Mouse (Mus musculus): ENCODE data around the gene Inhba.
A peak's percentile ranks its signal among the peaks of the same experiment; 100 is the strongest.

The Inhba gene

DNA sequence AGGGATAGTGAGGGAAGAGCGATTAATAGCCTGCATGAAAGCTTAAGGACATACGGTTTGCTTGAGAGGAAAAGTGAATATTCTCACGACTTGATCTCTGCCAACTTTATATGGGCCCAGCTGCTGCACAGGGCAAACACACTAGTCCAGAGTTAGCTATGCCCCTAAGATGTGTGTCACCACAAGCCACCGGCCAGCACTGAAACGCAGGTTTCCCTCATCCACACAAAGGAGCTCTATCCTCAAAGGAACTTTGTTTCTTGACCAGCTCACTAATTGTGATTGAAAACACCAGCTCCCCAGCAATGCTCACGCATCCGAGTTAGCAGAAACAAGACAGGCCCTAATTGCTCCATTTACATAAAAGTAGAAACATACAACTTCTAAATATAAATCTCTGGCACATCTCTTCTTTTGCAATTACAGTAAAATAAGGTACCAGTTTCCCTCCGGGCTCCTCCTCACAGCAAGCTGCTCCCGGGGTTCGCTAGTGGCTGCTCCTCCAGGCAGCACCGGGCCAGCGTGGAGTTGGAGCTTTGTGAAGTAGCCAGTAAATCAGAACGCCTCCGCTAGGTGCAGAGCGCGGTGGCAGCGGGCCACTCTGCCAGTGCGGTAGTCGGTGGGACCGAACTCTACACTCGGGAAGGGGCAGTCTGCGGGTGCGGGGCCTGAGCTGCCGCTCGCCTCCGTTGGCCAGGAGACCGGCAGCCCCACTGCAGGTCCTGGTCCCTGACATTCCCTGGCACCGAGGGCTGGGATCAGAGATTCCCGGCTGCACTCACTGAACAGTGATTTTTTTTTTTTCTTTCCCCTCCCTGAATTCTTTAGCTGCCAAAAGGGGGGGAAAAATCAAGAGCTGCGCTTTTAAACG lies at the start of gene Inhba:
TSS of gene Inhba (plus strand) at position 480 of the 871 bp plus-strand sequence.
- peak; percentile 54 to 60 for DNase-seq

GRCm38 (mm10) chr13:15976584-15976983 lies 35.1 kb upstream of the Inhba start:
- DNase-seq = no peak

GRCm38 (mm10) chr13:15979551-15979950 lies 32.1 kb upstream of the Inhba start:
- no peak for DNase-seq

GRCm38 (mm10) chr13:15982041-15982440 lies 29.6 kb upstream of the Inhba start:
- no peak for DNase-seq

- no peak for DNase-seq
Observed at GRCm38 (mm10) chr13:15985761-15986160, 25.9 kb upstream of the Inhba start.

DNA sequence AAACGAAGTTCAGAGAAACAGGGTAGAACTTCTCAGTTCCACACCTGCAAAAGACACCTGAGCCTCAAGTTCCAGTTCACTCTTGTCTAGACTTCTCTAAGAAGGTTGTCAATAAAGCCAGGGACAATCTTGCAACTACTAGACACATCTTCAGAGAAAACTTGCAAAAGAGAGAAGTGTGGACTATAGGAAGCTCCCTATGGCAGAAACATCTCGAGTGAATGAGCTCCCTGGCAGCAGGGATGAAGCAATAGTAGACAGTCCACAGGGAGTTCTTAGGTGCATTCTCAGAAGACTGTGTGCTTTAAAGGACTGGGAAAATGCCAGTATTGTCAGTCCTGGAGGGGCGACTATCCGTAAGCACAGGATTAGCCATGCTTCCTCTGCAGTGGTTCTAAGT lies 25.5 kb upstream of the Inhba start:
- no peak for DNase-seq

DNA sequence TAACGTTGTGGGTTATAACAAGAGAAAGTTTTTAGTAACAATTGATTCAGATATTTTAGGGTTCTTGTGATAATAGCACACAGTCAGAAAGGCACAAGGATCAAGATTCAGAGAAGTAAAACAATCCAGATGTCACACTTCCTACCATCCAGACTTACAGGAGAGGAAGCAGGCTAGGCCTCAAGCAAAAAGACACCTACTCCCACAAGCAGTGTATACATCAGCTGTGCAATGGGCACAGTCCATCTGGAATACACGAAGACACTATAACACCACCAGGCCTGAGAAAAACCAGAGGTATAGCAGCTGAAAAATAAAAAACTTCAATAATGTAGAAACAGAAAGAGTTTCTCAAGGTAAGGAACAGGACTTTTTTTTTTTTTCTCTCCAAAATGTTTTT lies 16.3 kb upstream of the Inhba start:
- DNase-seq = no peak

DNA sequence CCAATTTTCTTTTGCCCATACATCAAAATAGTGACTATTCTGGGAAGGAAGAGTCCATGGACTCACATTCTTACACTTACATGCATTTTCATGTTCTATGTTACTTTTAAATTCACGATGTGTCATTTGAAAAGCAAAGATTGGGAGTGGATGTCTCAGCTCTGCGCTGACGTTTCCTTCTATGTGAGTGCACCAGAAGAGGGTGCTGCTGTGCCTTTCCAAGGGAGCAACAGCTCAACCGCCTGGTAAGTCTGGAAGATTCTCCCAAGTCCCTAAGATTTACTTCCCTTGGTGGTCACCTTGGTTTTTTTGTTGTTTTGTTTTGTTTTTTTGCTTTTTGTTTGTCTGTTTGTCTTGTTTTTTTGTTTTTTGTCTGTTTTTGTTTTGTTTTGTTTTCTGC lies 6.1 kb upstream of the Inhba start:
- peak in 1 of 2 experiments; percentile 25 for DNase-seq

- no peak for DNase-seq
Observed at GRCm38 (mm10) chr13:16007748-16008147, 3.9 kb upstream of the Inhba start.

DNA sequence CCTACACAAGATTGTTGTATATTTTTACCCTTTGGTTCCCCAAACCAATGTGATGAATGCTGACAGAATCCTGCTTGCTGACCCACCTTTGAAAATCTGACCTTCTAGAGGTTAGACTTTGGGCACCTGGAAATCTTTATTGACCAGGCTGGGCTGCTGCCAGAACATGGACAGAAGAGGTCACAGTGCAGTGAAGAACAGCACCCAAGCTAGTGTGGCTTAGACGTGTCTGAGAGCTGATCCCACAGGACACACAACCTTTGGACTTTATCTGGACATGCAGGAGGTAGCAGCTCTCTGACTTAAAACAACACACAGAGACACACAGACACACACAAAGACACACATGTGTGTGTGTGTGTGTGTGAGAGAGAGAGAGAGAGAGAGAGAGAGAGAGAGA lies 3.3 kb upstream of the Inhba start:
- DNase-seq = no peak

- DNase-seq = no peak
Observed at GRCm38 (mm10) chr13:16009766-16010465, 1.7 kb upstream of the Inhba start.

DNA sequence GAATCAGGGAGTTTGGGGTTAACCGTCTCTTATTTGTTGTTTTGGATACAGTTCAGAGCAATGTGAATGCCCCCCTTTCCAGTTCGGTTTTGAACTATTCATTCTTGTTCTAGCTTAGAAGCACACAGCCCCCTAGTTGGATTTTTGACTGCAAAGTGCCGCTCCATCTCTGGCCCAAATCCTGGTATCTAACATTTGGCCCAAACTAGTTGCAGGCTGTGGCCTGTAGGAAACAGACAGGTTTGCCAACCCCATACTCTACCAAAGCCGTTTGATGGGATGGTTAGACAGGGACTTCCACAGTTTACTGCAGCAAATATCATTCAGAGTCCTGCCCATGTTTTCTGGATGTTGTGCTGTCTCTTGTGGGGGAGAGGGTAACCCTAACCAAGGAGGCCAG lies 1.1 kb upstream of the Inhba start:
- no peak for DNase-seq

DNA sequence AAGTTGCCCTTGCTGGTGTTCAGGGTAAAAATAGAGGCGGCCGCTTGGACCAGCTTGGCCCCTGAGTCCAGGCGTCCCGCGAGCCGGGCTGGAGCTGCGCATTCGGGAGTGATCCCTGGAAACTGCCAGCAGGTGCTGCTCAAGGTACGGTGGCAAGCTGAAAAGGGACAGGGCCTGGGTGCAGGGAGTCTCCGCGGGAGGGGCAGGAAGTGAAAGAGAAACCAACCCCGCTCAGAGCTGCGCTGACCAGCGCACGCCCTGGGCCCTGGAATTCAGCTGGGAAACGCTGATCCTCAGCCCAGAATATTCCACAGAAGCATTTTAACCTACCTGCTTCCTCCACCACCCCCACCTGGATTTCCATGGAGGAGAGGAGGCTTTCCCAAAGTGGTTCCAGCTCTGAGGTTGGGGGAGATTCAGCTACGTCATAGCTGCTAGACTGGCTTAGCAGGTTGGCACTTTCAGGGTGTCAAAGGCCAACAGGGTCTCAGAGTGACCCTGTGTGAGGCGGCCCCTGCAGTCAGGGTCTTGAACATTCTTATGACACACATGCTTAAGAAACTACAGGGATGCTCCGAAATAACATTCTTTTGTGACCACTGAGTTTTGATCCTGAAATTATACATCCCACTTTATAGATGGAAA lies 714 bp downstream of the Inhba start:
- peak; percentile 70 to 73 for DNase-seq

- DNase-seq = no peak
Observed at GRCm38 (mm10) chr13:16014166-16014565, 2.5 kb downstream of the Inhba start.

DNA sequence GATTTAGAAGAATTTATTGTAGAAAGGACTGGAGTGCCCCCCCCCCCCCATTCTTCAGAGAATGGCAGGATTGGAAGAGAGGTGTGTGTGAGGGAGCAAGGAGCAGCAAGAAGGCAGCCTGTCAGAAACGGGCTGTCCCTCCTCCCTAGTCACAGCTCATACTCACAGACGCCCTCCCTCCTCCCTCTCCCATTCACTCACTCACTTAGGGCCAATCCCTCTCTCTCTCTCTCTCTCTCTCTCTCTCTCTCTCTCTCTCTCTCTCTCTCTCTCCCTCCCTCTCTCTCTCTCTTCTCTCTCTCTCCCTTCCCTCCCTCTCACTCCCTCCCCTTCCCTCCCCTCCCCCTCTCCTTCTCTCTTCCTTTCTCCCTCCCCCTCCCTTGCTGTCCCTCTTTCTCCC lies 4.9 kb downstream of the Inhba start:
- no peak for DNase-seq

DNA sequence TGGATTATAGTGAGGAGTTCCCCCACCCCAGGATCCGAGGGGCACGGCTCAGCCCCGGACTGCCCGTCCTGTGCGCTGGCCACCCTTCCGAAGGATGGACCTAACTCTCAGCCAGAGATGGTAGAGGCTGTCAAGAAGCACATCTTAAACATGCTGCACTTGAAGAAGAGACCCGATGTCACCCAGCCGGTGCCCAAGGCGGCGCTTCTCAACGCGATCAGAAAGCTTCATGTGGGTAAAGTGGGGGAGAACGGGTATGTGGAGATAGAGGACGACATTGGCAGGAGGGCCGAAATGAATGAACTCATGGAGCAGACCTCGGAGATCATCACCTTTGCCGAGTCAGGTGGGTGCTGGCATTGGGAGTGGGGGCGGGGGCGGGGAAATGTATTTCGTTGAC lies 5.7 kb downstream of the Inhba start:
- DNase-seq = no peak

DNA sequence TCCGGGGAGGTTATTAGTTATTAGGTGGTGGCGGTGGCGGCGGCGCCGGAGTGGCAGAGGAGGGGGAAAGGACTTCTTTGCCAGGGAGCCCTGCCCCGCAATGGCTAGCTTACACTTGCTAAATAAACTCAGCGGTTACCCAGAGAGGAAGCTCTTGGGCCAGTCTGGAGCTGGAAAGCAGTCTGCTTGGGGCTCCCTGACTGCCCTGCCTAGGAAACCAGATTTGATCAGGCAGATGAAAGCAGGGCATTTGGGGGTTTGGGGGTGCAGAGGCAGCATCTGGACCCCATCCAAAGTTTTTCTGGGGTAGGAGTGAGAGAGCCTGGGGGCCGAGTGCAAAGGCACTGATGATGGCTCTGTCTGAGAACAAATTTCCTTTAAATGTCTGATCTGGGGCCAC lies 6.1 kb downstream of the Inhba start:
- DNase-seq = no peak

DNA sequence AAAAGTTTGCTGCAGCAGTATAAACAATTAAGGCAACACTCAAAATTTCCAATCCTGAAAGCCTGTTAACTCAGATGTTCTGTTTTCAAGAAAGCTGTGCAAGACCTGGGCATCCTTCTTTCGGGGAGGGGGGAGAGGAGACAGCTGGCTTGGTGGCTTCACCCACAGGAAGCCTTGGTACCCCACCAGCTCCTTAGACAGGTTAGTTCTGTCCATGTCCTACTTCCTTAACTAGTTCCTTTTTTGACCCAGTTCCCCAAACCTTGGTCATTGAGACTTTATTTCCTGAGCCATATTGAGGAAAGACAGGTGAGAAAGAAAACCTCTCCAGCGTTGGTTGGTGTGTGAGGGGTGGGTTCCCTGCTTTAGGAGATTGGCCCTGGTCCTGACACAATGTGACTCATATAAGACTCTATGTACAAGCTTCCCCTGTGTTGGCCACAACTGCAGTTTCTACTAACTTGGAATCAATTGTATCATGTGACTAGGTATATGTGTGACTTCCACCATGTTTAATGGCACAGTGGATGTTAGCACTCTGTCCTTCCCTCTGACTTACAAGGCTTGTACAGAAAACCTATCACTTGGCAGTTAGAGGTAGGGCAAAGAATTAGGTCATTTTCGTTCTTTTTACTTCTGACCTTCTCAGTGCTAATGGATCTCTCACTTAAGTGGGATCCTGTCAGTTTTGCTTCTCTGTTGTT lies 7.3 kb downstream of the Inhba start:
- DNase-seq = no peak

DNA sequence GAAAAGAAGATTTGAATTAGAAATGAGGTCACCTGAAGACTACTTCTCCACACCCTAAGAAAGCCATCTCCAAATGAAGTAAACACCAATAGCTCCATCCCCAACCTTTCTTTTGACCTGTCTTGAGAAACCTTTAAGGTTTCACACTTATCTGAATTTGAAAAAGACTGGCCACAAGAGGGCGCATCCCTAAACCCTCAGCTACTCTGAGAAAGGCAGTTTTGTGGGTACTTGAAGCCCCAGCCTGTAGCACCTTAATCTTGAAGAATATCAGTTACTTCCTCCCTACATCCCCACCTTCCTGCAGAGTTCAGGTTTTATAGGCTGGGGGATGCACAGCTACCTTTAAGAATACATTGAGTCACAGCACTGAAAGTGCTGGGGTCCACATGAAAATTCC lies 9.0 kb downstream of the Inhba start:
- DNase-seq = peak; percentile 24 to 39

DNA sequence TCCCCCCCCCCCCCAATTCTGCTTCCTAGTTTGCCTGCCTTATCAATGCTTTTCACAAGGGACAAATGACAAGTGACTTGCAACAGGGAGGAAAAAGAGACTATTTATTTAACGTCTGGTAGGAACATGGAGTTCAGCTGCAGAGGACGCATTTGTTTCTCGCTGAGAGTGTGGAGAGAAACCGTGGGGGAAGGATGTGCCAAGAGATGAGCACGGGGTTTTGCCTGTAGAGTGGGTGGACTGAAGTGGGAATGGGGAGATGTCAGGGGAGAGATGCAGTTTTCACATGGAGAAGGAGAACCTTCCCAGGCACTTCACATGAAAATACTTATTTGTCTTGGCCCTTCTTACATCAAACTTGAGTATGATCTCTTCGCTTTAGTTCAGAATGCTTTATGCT lies 9.5 kb downstream of the Inhba start:
- no peak for DNase-seq

DNA sequence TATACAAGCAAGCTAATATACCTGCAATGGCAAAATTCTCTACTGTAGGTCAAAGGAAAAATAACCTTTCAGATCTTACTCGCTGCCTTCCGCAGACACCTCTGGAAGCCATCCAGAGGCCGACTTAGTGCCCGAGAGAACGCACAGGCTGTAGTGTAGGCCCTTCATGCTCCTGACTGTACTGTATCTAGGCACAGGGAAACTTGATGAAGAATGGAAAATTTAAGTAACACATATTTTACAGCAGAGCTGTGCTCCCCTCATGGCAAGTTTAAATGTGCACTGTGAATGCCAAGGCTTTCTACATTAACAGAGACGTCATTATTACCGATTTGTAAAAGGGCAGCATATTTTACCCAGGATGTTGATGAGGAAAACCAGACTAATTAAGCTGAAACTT lies 10.2 kb downstream of the Inhba start:
- DNase-seq = no peak

- DNase-seq = no peak
Observed at GRCm38 (mm10) chr13:16022536-16022935, 10.9 kb downstream of the Inhba start.

Measured in cerebellum, postnatal 36 days (tissue).